Mouse (Mus musculus) forebrain, embryonic 11.5 days (tissue): ENCODE data around the gene Elof1. TPM values are rescaled to one million over a fixed set of nuclear protein-coding genes. Genes with fewer than 3 reads are reported as not detected.
"Not testable (repeated sequence)": the region's sequence is repeated elsewhere in the genome, so short reads cannot be mapped to it uniquely, and the experiment has no call there.

ENCODE experiments used
- ATAC-seq: fragments of 200-750 bp; cut with Nextera tagmentation; replicated peaks from 2 replicates; pipeline ENCODE4 v1.8.0; 2017; ENCODE audit warnings: moderate TSS enrichment; ENCODE audit not compliant: low FRiP score
- DNase-seq: peaks from one replicate; pipeline ENCODE4 v3.0.0-alpha.2; 2017; ENCODE audit warnings: low spot score
- H3K27ac ChIP-seq: fragments of 300-500 bp; sonication (generic); 2 replicates; pipeline ENCODE4 v1.5.1; 2014; ENCODE audit warnings: low read depth, low read length
- H3K27me3 ChIP-seq: fragments of 300-500 bp; sonication (generic); 2 replicates; pipeline ENCODE4 v1.6.1; 2014; ENCODE audit warnings: mild to moderate bottlenecking, low read length, mixed read lengths; ENCODE audit not compliant: control insufficient read depth, insufficient read depth
- H3K36me3 ChIP-seq: fragments of 300-500 bp; sonication (generic); 2 replicates; pipeline ENCODE4 v1.6.1; 2014; ENCODE audit warnings: mild to moderate bottlenecking, low read length, moderate library complexity, mixed read lengths; ENCODE audit not compliant: control insufficient read depth, insufficient read depth
- H3K4me1 ChIP-seq: fragments of 300-500 bp; sonication (generic); replicated peaks from 2 replicates; pipeline ENCODE4 v1.6.1; 2014; ENCODE audit warnings: low read length, mixed read lengths; ENCODE audit not compliant: control insufficient read depth, insufficient read depth
- H3K4me2 ChIP-seq: fragments of 300-500 bp; sonication (generic); 2 replicates; pipeline ENCODE4 v1.6.1; 2014; ENCODE audit warnings: low read depth, mild to moderate bottlenecking, low read length, moderate library complexity, mixed read lengths; ENCODE audit not compliant: severe bottlenecking
- H3K4me3 ChIP-seq: fragments of 300-500 bp; sonication (generic); 2 replicates; pipeline ENCODE4 v1.5.1; 2014; ENCODE audit warnings: low read depth, low read length
- H3K9ac ChIP-seq: fragments of 300-500 bp; sonication (generic); 2 replicates; pipeline ENCODE4 v1.6.1; 2014; ENCODE audit warnings: low read length
- H3K9me3 ChIP-seq: fragments of 300-500 bp; sonication (generic); 2 replicates; pipeline ENCODE4 v1.6.1; 2016; ENCODE audit warnings: low read length, mixed read lengths; ENCODE audit not compliant: control insufficient read depth
- WGBS: fragments of 180-500 bp; shearing (Covaris S2); extraction: QIAGEN DNeasy Blood & Tissue Kit; methylation state at CpG from one replicate; pipeline ENCODE4 v1.1.7; 2014; 5-methylcytosine and 5-hydroxymethylcytosine counted together
- polyA plus RNA-seq: library from polyadenylated mRNA; unstranded; fragments of >200 nt; fragmentation: Nextera tagmentation; extraction: Ambion mirVana; gene quantifications from 2 replicates; pipeline ENCODE4 v1.2.1, GENCODE M21; 2014

Elof1 gene
- polyA plus RNA-seq, 1 experiment from 2014 or later, result 205 TPM

- H3K4me1 ChIP-seq, result peaks cover 2% of the 10 kb centered on the region; the same call in 1 of the 2 replicates
- H3K27ac ChIP-seq, result peak within 1 kb of the TSS; percentile 59; the same call in 1 of the 2 replicates
- ATAC-seq (peak; percentile 99), DNase-seq (peak; percentile 99)
- no peaks in the 10 kb centered on the region for H3K9me3 ChIP-seq
- peak within 1 kb of the TSS; percentile 76 for H3K9ac ChIP-seq
- peak within 1 kb of the TSS; percentile 66 for H3K4me3 ChIP-seq
- H3K36me3 ChIP-seq, result no peaks in the 10 kb centered on the region
- under 1% methylated on average over 65 of the region's 65 CpGs for whole genome bisulfite sequencing
- no peaks in the 10 kb centered on the region for H3K27me3 ChIP-seq
- peak within 1 kb of the TSS; percentile 78 for H3K4me2 ChIP-seq
Observed at GRCm38 (mm10) chr9:22156497-22157245, 39.7 kb upstream of the Elof1 start, which contains the start of gene Pigyl. Gene Pigyl, plus strand, starts transcription at chr9:22156846.

- no peaks in the 10 kb centered on the region for H3K9me3 ChIP-seq
- 32% methylated on average over 10 of the region's 10 CpGs for WGBS
- ATAC-seq (no peak), DNase-seq (peak; percentile 75)
- no peak overlapping the region for H3K27ac ChIP-seq
- no peak overlapping the region for H3K9ac ChIP-seq
- H3K4me3 ChIP-seq, result no peak overlapping the region
- no peaks in the 10 kb centered on the region for H3K27me3 ChIP-seq
- H3K36me3 ChIP-seq, result no peaks in the 10 kb centered on the region
- H3K4me2 ChIP-seq, result peak overlapping the region; percentile 24; the same call in 1 of the 2 replicates
- H3K4me1 ChIP-seq, result peaks cover 2% of the 10 kb centered on the region; the same call in 1 of the 2 replicates
Observed at GRCm38 (mm10) chr9:22155614-22156013, 38.6 kb upstream of the Elof1 start.

GRCm38 (mm10) chr9:22153810-22154209, 36.8 kb upstream of the Elof1 start:
- no peak for DNase-seq
- ATAC-seq, result no peak
- H3K4me2 ChIP-seq, result no peak overlapping the region
- H3K27me3 ChIP-seq, result no peaks in the 10 kb centered on the region
- no peak overlapping the region for H3K4me3 ChIP-seq
- peaks cover 2% of the 10 kb centered on the region; the same call in 1 of the 2 replicates for H3K4me1 ChIP-seq
- H3K36me3 ChIP-seq, result no peaks in the 10 kb centered on the region
- no peak overlapping the region for H3K9ac ChIP-seq
- H3K9me3 ChIP-seq, result no peaks in the 10 kb centered on the region; the same call in 1 of the 2 replicates
- H3K27ac ChIP-seq, result no peak overlapping the region
- WGBS, result 79% methylated on average over 3 of the region's 3 CpGs

GRCm38 (mm10) chr9:22150946-22151345, 34.0 kb upstream of the Elof1 start:
- H3K4me2 ChIP-seq, result no peak overlapping the region
- no peak overlapping the region for H3K4me3 ChIP-seq
- no peaks in the 10 kb centered on the region; the same call in 1 of the 2 replicates for H3K9me3 ChIP-seq
- H3K36me3 ChIP-seq, result no peaks in the 10 kb centered on the region
- 89% methylated on average over 2 of the region's 2 CpGs for WGBS
- no peak overlapping the region for H3K27ac ChIP-seq
- H3K27me3 ChIP-seq, result no peaks in the 10 kb centered on the region
- H3K4me1 ChIP-seq, result no peaks in the 10 kb centered on the region
- DNase-seq (no peak), ATAC-seq (no peak)
- H3K9ac ChIP-seq, result no peak overlapping the region

GRCm38 (mm10) chr9:22150249-22150693, 33.3 kb upstream of the Elof1 start:
- not testable (repeated sequence) for DNase-seq, H3K27ac ChIP-seq, H3K4me3 ChIP-seq, H3K9ac ChIP-seq, ATAC-seq, H3K9me3 ChIP-seq, H3K36me3 ChIP-seq, H3K27me3 ChIP-seq, H3K4me2 ChIP-seq, H3K4me1 ChIP-seq
- WGBS, result 86% methylated on average over 7 of the region's 7 CpGs

- whole genome bisulfite sequencing, result 81% methylated on average over 20 of the region's 20 CpGs
Observed at GRCm38 (mm10) chr9:22149426-22150248, 32.7 kb upstream of the Elof1 start.

GRCm38 (mm10) chr9:22144304-22144965, 27.5 kb upstream of the Elof1 start:
- no peaks in the 10 kb centered on the region for H3K27me3 ChIP-seq
- H3K36me3 ChIP-seq, result no peaks in the 10 kb centered on the region
- DNase-seq, result no peak
- WGBS, result 86% methylated on average over 7 of the region's 8 CpGs
- no peak for ATAC-seq
- H3K9me3 ChIP-seq, result no peaks in the 10 kb centered on the region; the same call in 1 of the 2 replicates
- no peak overlapping the region for H3K4me3 ChIP-seq
- H3K4me1 ChIP-seq, result no peaks in the 10 kb centered on the region
- no peak overlapping the region for H3K27ac ChIP-seq
- H3K9ac ChIP-seq, result no peak overlapping the region
- no peak overlapping the region for H3K4me2 ChIP-seq

More at GRCm38 (mm10) chr9:22149426-22150248, 32.7 kb upstream of the Elof1 start:
- no peak for DNase-seq
- Histone ChIP-seq H3K27ac (no peak overlapping the region), H3K9ac (no peak overlapping the region), H3K9me3 (no peaks in the 10 kb centered on the region; the same call in 1 of the 2 replicates), H3K4me2 (no peak overlapping the region), H3K4me3 (no peak overlapping the region), H3K27me3 (no peaks in the 10 kb centered on the region), H3K36me3 (no peaks in the 10 kb centered on the region), H3K4me1 (no peaks in the 10 kb centered on the region)
- no peak for ATAC-seq
